Mouse (Mus musculus) MEL-GATA-1-ER (cell line): ENCODE data around the gene Krt31.

Source experiments
- DNase-seq: peaks from one replicate; pipeline ENCODE4 v3.0.0-alpha.2; 2012; ENCODE audit warnings: low read depth; ENCODE audit errors: extremely low read depth

Krt31 gene

GRCm38 (mm10) chr11:100006624-100007023, 43.7 kb downstream of the Krt31 start:
- DNase-seq = no peak

DNA sequence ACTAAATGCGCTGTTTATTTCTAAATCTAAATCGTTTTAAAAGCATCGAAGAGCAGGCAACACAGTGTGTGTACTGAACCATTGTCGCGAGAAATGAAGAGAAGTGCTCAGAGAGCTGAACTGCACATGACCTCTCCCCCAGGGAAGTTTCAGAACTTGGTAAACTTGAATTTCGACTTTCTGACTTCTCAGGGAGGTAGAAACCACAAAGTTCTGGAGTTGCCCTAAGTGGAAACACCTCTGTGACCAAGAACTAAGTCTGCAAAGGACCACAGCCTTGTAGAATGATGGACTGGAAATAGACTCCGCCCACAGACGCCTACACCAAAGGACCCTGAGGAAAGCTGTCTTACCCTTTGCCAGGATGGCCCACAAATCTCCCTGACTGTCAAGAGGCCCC, 44.4 kb downstream of the Krt31 start:
- no peak for DNase-seq

GRCm38 (mm10) chr11:100004846-100005245, 45.5 kb downstream of the Krt31 start:
- DNase-seq = no peak

DNA sequence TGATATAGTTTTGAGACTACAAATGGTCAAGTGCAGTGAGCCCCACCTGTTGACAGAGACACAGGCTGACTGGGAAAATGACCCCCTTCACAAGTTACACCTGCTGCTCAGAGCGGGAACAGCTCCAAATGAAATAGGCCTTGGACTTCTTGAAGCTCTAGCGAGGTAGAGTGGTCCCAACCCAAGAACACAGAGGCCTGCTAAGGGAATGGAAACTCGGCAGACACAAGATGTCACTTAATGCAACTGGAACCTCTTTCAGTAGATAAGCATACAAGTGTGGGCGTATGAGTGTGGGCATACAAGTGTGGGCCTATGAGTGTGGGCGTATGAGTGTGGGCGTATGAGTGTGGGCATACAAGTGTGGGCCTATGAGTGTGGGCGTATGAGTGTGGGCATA, 51.3 kb downstream of the Krt31 start:
- no peak for DNase-seq
